Mouse (Mus musculus) kidney, embryonic 15.5 days (tissue): ENCODE results near the gene Scgb1b19. TPM values are rescaled to one million over a fixed set of nuclear protein-coding genes. Genes with fewer than 3 reads are reported as not detected.
"Not testable (repeated sequence)": the region's sequence is repeated elsewhere in the genome, so short reads cannot be mapped to it uniquely, and the experiment has no call there.

Experiments used
- ATAC-seq: fragments of 200-750 bp; cut with Nextera tagmentation; replicated peaks from 2 replicates; pipeline ENCODE4 v1.8.0; 2017; ENCODE audit warnings: moderate TSS enrichment; ENCODE audit not compliant: low FRiP score
- H3K27ac ChIP-seq: fragments of 300-500 bp; sonication (generic); 2 replicates; pipeline ENCODE4 v1.5.1; 2015; ENCODE audit warnings: mild to moderate bottlenecking, inconsistent platforms
- H3K27me3 ChIP-seq: fragments of 300-500 bp; sonication (generic); 2 replicates; pipeline ENCODE4 v1.6.1; 2015; ENCODE audit warnings: inconsistent platforms
- H3K36me3 ChIP-seq: fragments of 300-500 bp; sonication (generic); 2 replicates; pipeline ENCODE4 v1.6.1; 2015; ENCODE audit warnings: inconsistent platforms
- H3K4me1 ChIP-seq: fragments of 300-500 bp; sonication (generic); 2 replicates; pipeline ENCODE4 v1.6.1; 2015; ENCODE audit warnings: inconsistent platforms
- H3K4me2 ChIP-seq: fragments of 300-500 bp; sonication (generic); 2 replicates; pipeline ENCODE4 v1.6.1; 2015; ENCODE audit warnings: moderate library complexity, mild to moderate bottlenecking, inconsistent platforms
- H3K4me3 ChIP-seq: fragments of 300-500 bp; sonication (generic); replicated peaks from 2 replicates; pipeline ENCODE4 v1.5.1; 2015; ENCODE audit warnings: mild to moderate bottlenecking, inconsistent platforms
- H3K9ac ChIP-seq: fragments of 300-500 bp; sonication (generic); 2 replicates; pipeline ENCODE4 v1.6.1; 2015; ENCODE audit warnings: mild to moderate bottlenecking, inconsistent platforms
- H3K9me3 ChIP-seq: fragments of 300-500 bp; sonication (generic); replicated peaks from 2 replicates; pipeline ENCODE4 v1.6.1; 2016; ENCODE audit warnings: inconsistent platforms
- WGBS: fragments of 180-500 bp; shearing (Covaris S2); methylation state at CpG from one replicate; pipeline ENCODE4 v1.1.7; 2015; ENCODE audit warnings: mixed read lengths; 5-methylcytosine and 5-hydroxymethylcytosine counted together
- polyA plus RNA-seq: library from polyadenylated mRNA; unstranded; fragments of >200 nt; fragmentation: Nextera tagmentation; extraction: Ambion mirVana; gene quantifications from 2 replicates; pipeline ENCODE4 v1.2.1, GENCODE M21; 2015

Scgb1b19 gene
- not detected in 2 replicates for polyA plus RNA-seq

DNA sequence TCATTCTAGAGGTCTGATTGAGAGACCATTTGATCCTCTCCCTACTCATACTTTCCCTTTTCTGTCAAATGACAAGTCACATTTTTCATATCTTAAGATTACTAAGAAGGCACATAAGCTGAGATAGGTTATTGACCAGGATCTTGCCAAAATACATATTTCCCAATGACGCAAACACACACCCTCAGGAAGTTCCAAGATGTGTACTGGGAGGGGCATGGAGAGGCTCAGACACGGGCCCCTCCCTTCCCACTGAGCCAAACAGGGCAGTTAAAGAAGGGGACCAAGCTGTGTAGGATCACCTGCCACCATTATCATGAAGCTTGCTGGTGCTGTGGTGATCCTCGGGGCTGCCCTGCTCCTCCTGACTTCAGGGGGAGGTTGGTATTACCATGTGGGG lies at the start of gene Scgb1b19:
Scgb1b19 (plus strand) TSS at position 301 of the 400 bp plus-strand sequence.
- not testable (repeated sequence) for H3K27ac ChIP-seq, ATAC-seq, H3K36me3 ChIP-seq, H3K4me2 ChIP-seq, H3K9me3 ChIP-seq, H3K4me3 ChIP-seq, H3K9ac ChIP-seq, H3K4me1 ChIP-seq, H3K27me3 ChIP-seq
- WGBS: 92% methylated on average over 2 of the region's 3 CpGs

- not testable (repeated sequence) for H3K4me2 ChIP-seq, H3K9ac ChIP-seq, H3K36me3 ChIP-seq, ATAC-seq, H3K27me3 ChIP-seq, H3K4me3 ChIP-seq, H3K27ac ChIP-seq, H3K9me3 ChIP-seq, H3K4me1 ChIP-seq
Observed at GRCm38 (mm10) chr7:33280238-33280637, 6.9 kb upstream of the Scgb1b19 start, which contains the start of gene Scgb2b19. TSS of gene Scgb2b19 (minus strand) at chr7:33280338.

Other genes with a start within 250 kb of the Scgb1b19 start
- gene Scgb2b17, start 230.7 kb upstream of the Scgb1b19 start, polyA plus RNA-seq: not detected in 2 replicates
- gene Scgb1b17, start 223.8 kb upstream of the Scgb1b19 start, polyA plus RNA-seq: not detected in 2 replicates
- gene Scgb2b18, start 113.4 kb upstream of the Scgb1b19 start, polyA plus RNA-seq: not detected in 2 replicates
- not detected in 2 replicates for gene Scgb1b18, start 101.7 kb upstream of the Scgb1b19 start, polyA plus RNA-seq
- not detected in 2 replicates for gene Scgb2b19, start 7.0 kb upstream of the Scgb1b19 start, polyA plus RNA-seq
- gene Scgb2b20, start 79.0 kb downstream of the Scgb1b19 start, polyA plus RNA-seq: not detected in 2 replicates
- not detected in 2 replicates for gene Scgb1b20, start 85.9 kb downstream of the Scgb1b19 start, polyA plus RNA-seq
- gene Scgb2b21, start 233.2 kb downstream of the Scgb1b19 start, polyA plus RNA-seq: not detected in 2 replicates